Mouse (Mus musculus): ENCODE results near the gene Ces1c.

DNA sequence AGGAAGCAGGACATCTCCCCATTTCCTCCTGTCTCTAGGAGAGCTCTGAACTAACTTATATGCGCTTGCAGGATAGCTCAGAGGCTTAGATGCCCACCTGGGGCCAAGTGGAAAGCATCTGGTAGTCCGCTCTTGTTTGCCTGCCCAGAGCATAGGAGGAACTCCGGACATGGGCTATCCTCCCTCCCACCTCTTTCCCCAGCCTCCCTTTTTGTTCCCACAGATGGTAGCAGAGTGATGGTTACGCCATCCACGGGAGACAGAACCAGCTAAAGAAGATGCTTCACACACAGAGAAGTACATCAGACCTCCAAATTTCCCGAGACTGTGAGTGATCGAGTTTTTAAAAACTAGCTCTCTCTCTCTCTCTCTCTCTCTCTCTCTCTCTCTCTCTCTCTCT, 42.9 kb downstream of the Ces1c start:
- TF ChIP-seq CTCF (IDR thresholded peaks at IDR 0.05; ENCODE audit: low read depth) (no peak), EP300 (IDR thresholded peaks at IDR 0.05; ENCODE audit: low read depth) (no peak)

Measured in heart, postnatal 0 days (tissue).